Mouse (Mus musculus): ENCODE data around the gene Olfr1489. TPM values are rescaled to one million over a fixed set of nuclear protein-coding genes. Genes with fewer than 3 reads are reported as not detected.
"Not testable (repeated sequence)": the region's sequence is repeated elsewhere in the genome, so short reads cannot be mapped to it uniquely, and the experiment has no call there.

Gene Olfr1489
- not detected in 2 replicates for polyA plus RNA-seq (2016; fragmentation: Nextera tagmentation; extraction: Ambion mirVana)

GRCm38 (mm10) chr19:13631321-13631720 is at the start of gene Olfr1489:
Gene Olfr1489, plus strand, starts transcription at chr19:13631621.
- Histone ChIP-seq H3K4me1 (no peaks in the 10 kb centered on the region), H3K9me3 (replicated peaks) (no peaks in the 10 kb centered on the region), H3K36me3 (no peaks in the 10 kb centered on the region), H3K27ac (no peak within 1 kb of the TSS), H3K4me3 (no peak within 1 kb of the TSS), H3K27me3 (ENCODE audit: low read depth, poor library complexity, severe bottlenecking) (no peaks in the 10 kb centered on the region)
- WGBS, result 92% methylated on average over 1 of the region's 1 CpGs
- DNase-seq (ENCODE audit: low spot score), result no peak

- no peaks in the 10 kb centered on the region for H3K4me1 ChIP-seq
- H3K27me3 ChIP-seq (ENCODE audit: low read depth, poor library complexity, severe bottlenecking), result no peaks in the 10 kb centered on the region
- DNase-seq (ENCODE audit: low spot score), result no peak
- no peak within 1 kb of the TSS for H3K27ac ChIP-seq
- H3K4me3 ChIP-seq, result no peak within 1 kb of the TSS
- no peaks in the 10 kb centered on the region for H3K36me3 ChIP-seq
- WGBS, result 90% methylated on average over 1 of the region's 1 CpGs
- no peaks in the 10 kb centered on the region; the same call in 1 of the 2 replicates for H3K9me3 ChIP-seq (replicated peaks)
Measured at GRCm38 (mm10) chr19:13583211-13583610, 48.2 kb upstream of the Olfr1489 start, which contains the start of gene Olfr1484. Gene Olfr1484, plus strand, starts transcription at chr19:13583511.

- H3K9me3 ChIP-seq (replicated peaks); DNase-seq (ENCODE audit: low spot score); H3K4me3 ChIP-seq; H3K27ac ChIP-seq; H3K36me3 ChIP-seq; H3K27me3 ChIP-seq (ENCODE audit: low read depth, poor library complexity, severe bottlenecking); H3K4me1 ChIP-seq: not testable (repeated sequence)
- WGBS, result 93% methylated on average over 2 of the region's 2 CpGs
Measured at GRCm38 (mm10) chr19:13617075-13617474, 14.3 kb upstream of the Olfr1489 start, which contains the start of gene Olfr1487. Gene Olfr1487, plus strand, starts transcription at chr19:13617375.

GRCm38 (mm10) chr19:13650791-13651190 is 19.4 kb downstream of the Olfr1489 start, which contains the start of gene Olfr1490:
Gene Olfr1490, plus strand, starts transcription at chr19:13651091.
- 89% methylated on average over 1 of the region's 1 CpGs for WGBS
- H3K27ac ChIP-seq, result no peak within 1 kb of the TSS
- H3K4me1 ChIP-seq, result no peaks in the 10 kb centered on the region
- H3K4me3 ChIP-seq, result no peak within 1 kb of the TSS
- DNase-seq (ENCODE audit: low spot score), result no peak
- no peaks in the 10 kb centered on the region for H3K9me3 ChIP-seq (replicated peaks)
- no peaks in the 10 kb centered on the region for H3K27me3 ChIP-seq (ENCODE audit: low read depth, poor library complexity, severe bottlenecking)
- H3K36me3 ChIP-seq, result no peaks in the 10 kb centered on the region

Small RNAs within 50 kb of the gene (microRNA-seq; reads per million reads assigned to microRNA genes)
- not detected for gene Gm22323
- not detected for gene Gm23931

Other genes with a start within 250 kb of the Olfr1489 start
- not detected in 2 replicates for gene Olfr1469, start 223.8 kb upstream of the Olfr1489 start, polyA plus RNA-seq (2016; fragmentation: Nextera tagmentation; extraction: Ambion mirVana)
- gene Olfr1471, start 188.2 kb upstream of the Olfr1489 start, polyA plus RNA-seq (2016; fragmentation: Nextera tagmentation; extraction: Ambion mirVana), result not detected in 2 replicates
- not detected in 2 replicates for gene Olfr1472, start 175.5 kb upstream of the Olfr1489 start, polyA plus RNA-seq (2016; fragmentation: Nextera tagmentation; extraction: Ambion mirVana)
- not detected in 2 replicates for gene Olfr1474, start 162.1 kb upstream of the Olfr1489 start, polyA plus RNA-seq (2016; fragmentation: Nextera tagmentation; extraction: Ambion mirVana)
- gene Olfr1475, start 151.4 kb upstream of the Olfr1489 start, polyA plus RNA-seq (2016; fragmentation: Nextera tagmentation; extraction: Ambion mirVana), result not detected in 2 replicates
- gene Olfr1477, start 131.1 kb upstream of the Olfr1489 start, polyA plus RNA-seq (2016; fragmentation: Nextera tagmentation; extraction: Ambion mirVana), result not detected in 2 replicates
- not detected in 2 replicates for gene Olfr1480, start 103.7 kb upstream of the Olfr1489 start, polyA plus RNA-seq (2016; fragmentation: Nextera tagmentation; extraction: Ambion mirVana)
- gene Olfr1484, start 48.1 kb upstream of the Olfr1489 start, polyA plus RNA-seq (2016; fragmentation: Nextera tagmentation; extraction: Ambion mirVana), result not detected in 2 replicates
- gene Olfr1487, start 14.2 kb upstream of the Olfr1489 start, polyA plus RNA-seq (2016; fragmentation: Nextera tagmentation; extraction: Ambion mirVana), result not detected in 2 replicates
- gene Olfr1490, start 19.5 kb downstream of the Olfr1489 start, polyA plus RNA-seq (2016; fragmentation: Nextera tagmentation; extraction: Ambion mirVana), result not detected in 2 replicates
- gene Olfr1491, start 65.6 kb downstream of the Olfr1489 start, polyA plus RNA-seq (2016; fragmentation: Nextera tagmentation; extraction: Ambion mirVana), result not detected in 2 replicates
- not detected in 2 replicates for gene Olfr1493-ps1, start 91.7 kb downstream of the Olfr1489 start, polyA plus RNA-seq (2016; fragmentation: Nextera tagmentation; extraction: Ambion mirVana)
- gene Olfr1494, start 108.1 kb downstream of the Olfr1489 start, polyA plus RNA-seq (2016; fragmentation: Nextera tagmentation; extraction: Ambion mirVana), result not detected in 2 replicates
- not detected in 2 replicates for gene Olfr1495, start 133.0 kb downstream of the Olfr1489 start, polyA plus RNA-seq (2016; fragmentation: Nextera tagmentation; extraction: Ambion mirVana)
- not detected in 2 replicates for gene Olfr1496, start 146.3 kb downstream of the Olfr1489 start, polyA plus RNA-seq (2016; fragmentation: Nextera tagmentation; extraction: Ambion mirVana)
- not detected in 2 replicates for gene Olfr1497, start 166.6 kb downstream of the Olfr1489 start, polyA plus RNA-seq (2016; fragmentation: Nextera tagmentation; extraction: Ambion mirVana)
- gene Olfr1499, start 187.8 kb downstream of the Olfr1489 start, polyA plus RNA-seq (2016; fragmentation: Nextera tagmentation; extraction: Ambion mirVana), result not detected in 2 replicates
- gene Olfr1500, start 198.9 kb downstream of the Olfr1489 start, polyA plus RNA-seq (2016; fragmentation: Nextera tagmentation; extraction: Ambion mirVana), result not detected in 2 replicates
- gene Olfr1501, start 219.1 kb downstream of the Olfr1489 start, polyA plus RNA-seq (2016; fragmentation: Nextera tagmentation; extraction: Ambion mirVana), result not detected in 2 replicates
- not detected in 2 replicates for gene Olfr1502, start 230.2 kb downstream of the Olfr1489 start, polyA plus RNA-seq (2016; fragmentation: Nextera tagmentation; extraction: Ambion mirVana)

Measured in limb, embryonic 10.5 days (tissue).